Mouse (Mus musculus): ENCODE data around the gene Tnik.

- TF ChIP-seq CTCF (conservative IDR thresholded peaks at IDR 0.05; ENCODE audit: low read length) (no peak), POU5F1 (IDR thresholded peaks at IDR 0.05; ENCODE audit: borderline replicate concordance, low read length) (no peak)
Measured at GRCm38 (mm10) chr3:28361056-28361455, 98.0 kb downstream of the Tnik start.

Data from E14TG2a.4 (cell line).